Mouse (Mus musculus): Measurements from ENCODE around the gene Usp18. TPM values are rescaled to one million over a fixed set of nuclear protein-coding genes. Genes with fewer than 3 reads are reported as not detected.
A peak's percentile ranks its signal among the peaks of the same experiment; 100 is the strongest.

Gene Usp18
- polyA plus RNA-seq, 1 experiment from 2014 or later, result 0.84 TPM

DNA sequence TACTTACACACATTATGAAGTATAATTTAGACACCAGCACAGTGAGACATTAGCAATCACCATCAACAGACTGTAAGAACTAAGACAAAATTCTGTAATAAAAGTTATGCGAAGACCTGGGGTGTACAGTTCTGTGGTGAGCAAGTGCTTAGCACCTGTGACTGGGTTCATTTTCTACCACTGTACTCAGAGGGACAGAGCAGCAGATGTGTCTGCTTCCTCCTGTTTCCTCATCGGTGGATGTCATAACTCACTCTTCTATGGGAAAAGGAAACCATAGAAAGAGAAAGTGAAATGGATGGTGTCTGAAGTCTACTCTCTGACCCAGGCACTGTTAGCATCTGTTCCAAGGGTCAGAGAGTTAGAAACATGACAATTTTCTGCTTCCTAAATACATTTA is 19.0 kb upstream of the Usp18 start:
- Histone ChIP-seq H3K9ac (no peak overlapping the region), H3K27me3 (no peaks in the 10 kb centered on the region), H3K4me3 (no peak overlapping the region), H3K27ac (no peak overlapping the region), H3K4me2 (no peak overlapping the region), H3K9me3 (replicated peaks) (no peaks in the 10 kb centered on the region), H3K4me1 (no peaks in the 10 kb centered on the region), H3K36me3 (ENCODE audit: poor library complexity, severe bottlenecking) (no peaks in the 10 kb centered on the region)
- 95% methylated on average over 2 of the region's 2 CpGs for WGBS
- ATAC-seq, result no peak

- WGBS, result 73% methylated on average over 8 of the region's 8 CpGs
These were observed 17.3 kb upstream of the Usp18 start for GRCm38 (mm10) chr6:121228421-121228820.

DNA sequence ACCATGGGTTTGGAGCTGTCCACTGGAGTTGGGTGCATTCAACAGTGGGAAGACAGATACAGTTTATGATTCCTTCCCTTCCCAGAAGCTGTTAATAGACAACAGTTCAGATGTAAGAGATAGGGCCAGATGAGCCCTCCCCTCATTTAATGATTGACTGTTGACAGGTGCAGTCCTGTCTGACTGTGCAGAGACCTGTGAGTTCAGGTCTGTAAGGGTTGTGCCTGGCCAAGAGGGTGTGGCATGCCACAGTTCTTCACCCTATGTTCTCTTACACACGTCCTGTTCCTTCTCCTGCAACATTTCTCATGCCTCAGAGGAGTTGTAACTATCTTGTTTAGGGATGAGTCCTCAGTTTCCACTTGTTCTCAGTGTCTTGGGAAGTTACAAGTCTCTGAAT is 13.1 kb upstream of the Usp18 start:
- 69% methylated on average over 1 of the region's 1 CpGs for WGBS
- H3K4me1 ChIP-seq, result no peaks in the 10 kb centered on the region

More at GRCm38 (mm10) chr6:121228421-121228820, 17.3 kb upstream of the Usp18 start:
- Histone ChIP-seq H3K4me1 (no peaks in the 10 kb centered on the region), H3K27me3 (no peaks in the 10 kb centered on the region), H3K4me3 (no peak overlapping the region), H3K9me3 (replicated peaks) (no peaks in the 10 kb centered on the region), H3K9ac (no peak overlapping the region), H3K4me2 (no peak overlapping the region), H3K36me3 (ENCODE audit: poor library complexity, severe bottlenecking) (no peaks in the 10 kb centered on the region), H3K27ac (no peak overlapping the region)
- no peak for ATAC-seq

GRCm38 (mm10) chr6:121236386-121236785 is 9.3 kb upstream of the Usp18 start:
- Histone ChIP-seq H3K4me3 (no peak overlapping the region), H3K36me3 (ENCODE audit: poor library complexity, severe bottlenecking) (no peaks in the 10 kb centered on the region), H3K4me1 (no peaks in the 10 kb centered on the region), H3K9me3 (replicated peaks) (no peaks in the 10 kb centered on the region), H3K4me2 (no peak overlapping the region), H3K9ac (no peak overlapping the region), H3K27ac (no peak overlapping the region), H3K27me3 (no peaks in the 10 kb centered on the region)
- no peak for ATAC-seq
- WGBS, result 91% methylated on average over 2 of the region's 2 CpGs

More for the DNA sequence above, 13.1 kb upstream of the Usp18 start:
- no peak overlapping the region for H3K27ac ChIP-seq
- H3K9ac ChIP-seq, result no peak overlapping the region
- H3K4me2 ChIP-seq, result no peak overlapping the region
- H3K9me3 ChIP-seq (replicated peaks), result no peaks in the 10 kb centered on the region
- no peaks in the 10 kb centered on the region for H3K27me3 ChIP-seq
- H3K36me3 ChIP-seq (ENCODE audit: poor library complexity, severe bottlenecking), result no peaks in the 10 kb centered on the region
- ATAC-seq, result no peak
- H3K4me3 ChIP-seq, result no peak overlapping the region

- Histone ChIP-seq H3K9ac (no peak overlapping the region), H3K36me3 (ENCODE audit: poor library complexity, severe bottlenecking) (no peaks in the 10 kb centered on the region)
- 95% methylated on average over 4 of the region's 4 CpGs for WGBS
These were observed 7.5 kb upstream of the Usp18 start for GRCm38 (mm10) chr6:121238209-121238608.

DNA sequence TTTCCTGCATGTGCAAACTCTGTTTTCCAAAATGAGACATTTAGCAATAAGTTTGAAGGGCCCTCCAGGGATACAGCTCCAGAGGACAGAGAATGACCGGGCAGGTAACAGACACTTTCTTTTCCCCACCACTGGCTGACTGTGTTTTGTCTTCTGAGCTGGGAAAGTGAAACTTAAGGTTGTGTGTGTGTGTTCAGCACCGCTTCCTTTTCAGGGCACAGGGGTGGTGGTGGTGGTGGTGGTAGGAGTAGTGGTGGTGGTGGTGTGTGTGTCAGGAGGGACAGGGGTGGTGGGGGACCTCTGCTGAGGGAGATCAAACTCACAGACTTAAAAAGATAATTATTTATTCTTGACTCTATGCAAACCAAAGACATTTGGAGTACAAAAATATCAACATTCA is 3.9 kb upstream of the Usp18 start:
- no peak overlapping the region for H3K9ac ChIP-seq
- no peak for ATAC-seq
- H3K27ac ChIP-seq, result no peak overlapping the region
- H3K4me2 ChIP-seq, result no peak overlapping the region
- H3K9me3 ChIP-seq (replicated peaks), result no peaks in the 10 kb centered on the region
- WGBS, result 86% methylated on average over 2 of the region's 2 CpGs
- peaks cover 2% of the 10 kb centered on the region; the same call in 1 of the 2 replicates for H3K27me3 ChIP-seq
- H3K36me3 ChIP-seq (ENCODE audit: poor library complexity, severe bottlenecking), result no peaks in the 10 kb centered on the region
- H3K4me3 ChIP-seq, result no peak overlapping the region
- 0 out of 2 replicates have a peak, but pooled peaks cover 7% of the 10 kb centered on the region for H3K4me1 ChIP-seq

More at GRCm38 (mm10) chr6:121238209-121238608, 7.5 kb upstream of the Usp18 start:
- Histone ChIP-seq H3K9me3 (replicated peaks) (no peaks in the 10 kb centered on the region), H3K4me1 (no peaks in the 10 kb centered on the region), H3K4me3 (no peak overlapping the region), H3K27me3 (no peaks in the 10 kb centered on the region; the same call in 1 of the 2 replicates), H3K4me2 (no peak overlapping the region), H3K27ac (no peak overlapping the region)
- ATAC-seq, result no peak

- no peaks in the 10 kb centered on the region for H3K36me3 ChIP-seq (ENCODE audit: poor library complexity, severe bottlenecking)
- ATAC-seq, result no peak
- WGBS, result 72% methylated on average over 10 of the region's 10 CpGs
These were observed 2.5 kb upstream of the Usp18 start for GRCm38 (mm10) chr6:121243161-121243560.

GRCm38 (mm10) chr6:121246037-121246361 is 293 bp downstream of the Usp18 start:
- peak overlapping the region; percentile 73 for H3K4me2 ChIP-seq
- ATAC-seq, result peak; percentile 41; the same call in 1 of the 2 replicates

More at GRCm38 (mm10) chr6:121243161-121243560, 2.5 kb upstream of the Usp18 start:
- Histone ChIP-seq H3K4me3 (no peak overlapping the region), H3K4me1 (0 out of 2 replicates have a peak, but pooled peaks cover 7% of the 10 kb centered on the region), H3K9me3 (replicated peaks) (no peaks in the 10 kb centered on the region), H3K4me2 (no peak overlapping the region), H3K27ac (no peak overlapping the region), H3K27me3 (peaks cover 2% of the 10 kb centered on the region; the same call in 1 of the 2 replicates), H3K9ac (no peak overlapping the region)

GRCm38 (mm10) chr6:121250406-121250805 is 4.7 kb downstream of the Usp18 start:
- Histone ChIP-seq H3K27me3 (no peaks in the 10 kb centered on the region), H3K4me3 (no peak overlapping the region), H3K4me2 (no peak overlapping the region), H3K9me3 (replicated peaks) (no peaks in the 10 kb centered on the region), H3K36me3 (ENCODE audit: poor library complexity, severe bottlenecking) (no peaks in the 10 kb centered on the region), H3K27ac (no peak overlapping the region), H3K9ac (no peak overlapping the region), H3K4me1 (0 out of 2 replicates have a peak, but pooled peaks cover 4% of the 10 kb centered on the region)
- ATAC-seq, result no peak
- 58% methylated on average over 1 of the region's 1 CpGs for WGBS

More at GRCm38 (mm10) chr6:121246037-121246361, 293 bp downstream of the Usp18 start:
- 12% methylated on average over 4 of the region's 4 CpGs for WGBS
- H3K27me3 ChIP-seq, result peaks cover 2% of the 10 kb centered on the region; the same call in 1 of the 2 replicates
- H3K36me3 ChIP-seq (ENCODE audit: poor library complexity, severe bottlenecking), result no peaks in the 10 kb centered on the region
- H3K27ac ChIP-seq, result no peak overlapping the region
- H3K4me3 ChIP-seq, result peak overlapping the region; percentile 59
- no peaks in the 10 kb centered on the region for H3K9me3 ChIP-seq (replicated peaks)
- H3K4me1 ChIP-seq, result 0 out of 2 replicates have a peak, but pooled peaks cover 7% of the 10 kb centered on the region
- H3K9ac ChIP-seq, result peak overlapping the region; percentile 68

GRCm38 (mm10) chr6:121251256-121251655 is 5.5 kb downstream of the Usp18 start:
- H3K27ac ChIP-seq, result no peak overlapping the region
- H3K27me3 ChIP-seq, result no peaks in the 10 kb centered on the region
- no peak overlapping the region for H3K4me3 ChIP-seq
- WGBS, result 55% methylated on average over 5 of the region's 5 CpGs
- no peak overlapping the region for H3K4me2 ChIP-seq
- no peaks in the 10 kb centered on the region for H3K9me3 ChIP-seq (replicated peaks)
- H3K4me1 ChIP-seq, result no peaks in the 10 kb centered on the region
- no peaks in the 10 kb centered on the region for H3K36me3 ChIP-seq (ENCODE audit: poor library complexity, severe bottlenecking)
- no peak overlapping the region for H3K9ac ChIP-seq
- ATAC-seq, result no peak

DNA sequence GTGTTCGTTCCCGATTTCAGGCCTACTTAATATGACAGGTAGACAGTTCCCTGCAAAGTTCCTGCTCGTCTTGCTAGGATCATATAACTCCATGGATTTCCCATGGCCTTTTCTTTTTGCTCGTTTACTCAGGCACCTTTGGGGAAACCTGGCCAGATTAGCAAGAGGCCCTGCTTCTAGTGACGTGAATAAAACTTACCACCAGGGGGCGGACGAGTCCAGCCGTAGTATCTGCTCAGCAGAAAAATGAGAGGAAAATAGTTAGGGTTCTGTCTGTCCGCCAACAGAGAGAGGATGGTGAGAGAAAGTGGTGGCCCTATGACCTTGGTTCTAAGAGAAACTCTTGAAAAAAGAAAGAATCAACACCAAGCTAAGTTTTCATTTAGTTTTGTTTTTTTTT is 14.8 kb downstream of the Usp18 start:
- no peaks in the 10 kb centered on the region; the same call in 1 of the 2 replicates for H3K9me3 ChIP-seq (replicated peaks)
- H3K27ac ChIP-seq, result no peak overlapping the region
- no peaks in the 10 kb centered on the region for H3K27me3 ChIP-seq
- H3K4me1 ChIP-seq, result no peaks in the 10 kb centered on the region
- 0 out of 2 replicates have a peak, but pooled peaks have one; percentile 27 for ATAC-seq
- no peak overlapping the region for H3K4me2 ChIP-seq
- H3K4me3 ChIP-seq, result no peak overlapping the region
- no peaks in the 10 kb centered on the region for H3K36me3 ChIP-seq (ENCODE audit: poor library complexity, severe bottlenecking)
- H3K9ac ChIP-seq, result no peak overlapping the region
- WGBS, result 36% methylated on average over 9 of the region's 9 CpGs

GRCm38 (mm10) chr6:121261233-121261632 is 15.5 kb downstream of the Usp18 start:
- H3K36me3 ChIP-seq (ENCODE audit: poor library complexity, severe bottlenecking), result no peaks in the 10 kb centered on the region
- no peak overlapping the region for H3K9ac ChIP-seq
- 88% methylated on average over 8 of the region's 8 CpGs for WGBS
- no peaks in the 10 kb centered on the region for H3K27me3 ChIP-seq
- H3K4me1 ChIP-seq, result no peaks in the 10 kb centered on the region
- H3K4me3 ChIP-seq, result no peak overlapping the region
- no peaks in the 10 kb centered on the region; the same call in 1 of the 2 replicates for H3K9me3 ChIP-seq (replicated peaks)
- no peak for ATAC-seq
- H3K4me2 ChIP-seq, result no peak overlapping the region
- no peak overlapping the region for H3K27ac ChIP-seq

GRCm38 (mm10) chr6:121262004-121262403 is 16.3 kb downstream of the Usp18 start:
- H3K9ac ChIP-seq, result no peak overlapping the region
- no peak overlapping the region for H3K27ac ChIP-seq
- H3K27me3 ChIP-seq, result no peaks in the 10 kb centered on the region
- no peak for ATAC-seq
- no peaks in the 10 kb centered on the region; the same call in 1 of the 2 replicates for H3K9me3 ChIP-seq (replicated peaks)
- WGBS, result 95% methylated on average over 10 of the region's 10 CpGs
- H3K4me3 ChIP-seq, result no peak overlapping the region
- no peaks in the 10 kb centered on the region for H3K36me3 ChIP-seq (ENCODE audit: poor library complexity, severe bottlenecking)
- H3K4me1 ChIP-seq, result no peaks in the 10 kb centered on the region
- no peak overlapping the region for H3K4me2 ChIP-seq
